Mouse (Mus musculus) kidney, postnatal 0 days (tissue): ENCODE results near the gene Psmd11. TPM values are rescaled to one million over a fixed set of nuclear protein-coding genes. Genes with fewer than 3 reads are reported as not detected.

Experiments used
- ATAC-seq: fragments of 200-750 bp; cut with Nextera tagmentation; replicated peaks from 2 replicates; pipeline ENCODE4 v1.8.0; 2017; ENCODE audit warnings: low read depth, moderate number of reproducible peaks, moderate TSS enrichment, moderate library complexity; ENCODE audit not compliant: low FRiP score
- DNase-seq: peaks from one replicate; pipeline ENCODE4 v3.0.0-alpha.2; 2016; ENCODE audit warnings: low spot score
- H3K27ac ChIP-seq: fragments of 300-500 bp; sonication (generic); 2 replicates; pipeline ENCODE4 v1.5.1; 2014; ENCODE audit warnings: mild to moderate bottlenecking
- H3K27me3 ChIP-seq: fragments of 300-500 bp; sonication (generic); 2 replicates; pipeline ENCODE4 v1.6.1; 2014; ENCODE audit warnings: low read length, mixed read lengths; ENCODE audit not compliant: insufficient read depth
- H3K36me3 ChIP-seq: fragments of 300-500 bp; sonication (generic); 2 replicates; pipeline ENCODE4 v1.6.1; 2014; ENCODE audit warnings: low read length, mixed read lengths; ENCODE audit not compliant: insufficient read depth
- H3K4me1 ChIP-seq: fragments of 300-500 bp; sonication (generic); replicated peaks from 2 replicates; pipeline ENCODE4 v1.6.1; 2014; ENCODE audit warnings: antibody characterized with exemption, low read length, mixed read lengths; ENCODE audit not compliant: insufficient read depth
- H3K4me2 ChIP-seq: fragments of 300-500 bp; sonication (generic); 2 replicates; pipeline ENCODE4 v1.6.1; 2014; ENCODE audit warnings: mild to moderate bottlenecking, low read length, moderate library complexity, mixed read lengths
- H3K4me3 ChIP-seq: fragments of 300-500 bp; sonication (generic); replicated peaks from 2 replicates; pipeline ENCODE4 v1.5.1; 2014; ENCODE audit warnings: low read depth, low read length
- H3K9ac ChIP-seq: fragments of 300-500 bp; sonication (generic); 2 replicates; pipeline ENCODE4 v1.6.1; 2014; ENCODE audit warnings: low read depth, low read length
- H3K9me3 ChIP-seq: fragments of 300-500 bp; sonication (generic); replicated peaks from 2 replicates; pipeline ENCODE4 v1.6.1; 2016; ENCODE audit warnings: low read length, inconsistent platforms, mixed read lengths
- CTCF ChIP-seq: IDR thresholded peaks from 2 replicates; pipeline ENCODE4 v1.5.1; 2016; ENCODE audit warnings: antibody characterized with exemption, low read depth, mild to moderate bottlenecking, moderate library complexity
- WGBS: fragments of 180-500 bp; shearing (Covaris S2); extraction: QIAGEN DNeasy Blood & Tissue Kit; methylation state at CpG from one replicate; pipeline ENCODE4 v1.1.7; 2014; 5-methylcytosine and 5-hydroxymethylcytosine counted together
- polyA plus RNA-seq: library from polyadenylated mRNA; unstranded; fragments of >200 nt; fragmentation: Nextera tagmentation; extraction: Ambion mirVana; gene quantifications from 2 replicates; pipeline ENCODE4 v1.2.1, GENCODE M21; 2015

Psmd11 gene
- polyA plus RNA-seq, 1 experiment from 2014 or later, result 249 TPM

GRCm38 (mm10) chr11:80513796-80514195, 85.4 kb downstream of the Psmd11 start:
- ATAC-seq (no peak), DNase-seq (no peak)
- no peaks in the 10 kb centered on the region for H3K9me3 ChIP-seq
- H3K36me3 ChIP-seq, result no peaks in the 10 kb centered on the region
- no peak overlapping the region for H3K4me2 ChIP-seq
- TF ChIP-seq CTCF, result no peak
- no peak overlapping the region for H3K9ac ChIP-seq
- H3K4me1 ChIP-seq, result no peaks in the 10 kb centered on the region
- no peak overlapping the region for H3K4me3 ChIP-seq
- 56% methylated on average over 7 of the region's 7 CpGs for WGBS
- H3K27me3 ChIP-seq, result no peaks in the 10 kb centered on the region
- no peak overlapping the region for H3K27ac ChIP-seq

GRCm38 (mm10) chr11:80515346-80515745, 86.9 kb downstream of the Psmd11 start:
- WGBS, result 75% methylated on average over 1 of the region's 1 CpGs
- no peak for TF ChIP-seq CTCF
- no peaks in the 10 kb centered on the region for H3K27me3 ChIP-seq
- no peaks in the 10 kb centered on the region for H3K4me1 ChIP-seq
- no peak overlapping the region for H3K4me2 ChIP-seq
- ATAC-seq, result no peak
- H3K27ac ChIP-seq, result no peak overlapping the region
- no peak overlapping the region for H3K9ac ChIP-seq
- H3K9me3 ChIP-seq, result no peaks in the 10 kb centered on the region
- DNase-seq, result no peak
- no peaks in the 10 kb centered on the region for H3K36me3 ChIP-seq
- no peak overlapping the region for H3K4me3 ChIP-seq

- WGBS, result 88% methylated on average over 8 of the region's 8 CpGs
- Histone ChIP-seq H3K4me1 (no peaks in the 10 kb centered on the region), H3K4me2 (no peak overlapping the region), H3K9ac (no peak overlapping the region), H3K9me3 (no peaks in the 10 kb centered on the region), H3K36me3 (no peaks in the 10 kb centered on the region), H3K4me3 (no peak overlapping the region), H3K27ac (no peak overlapping the region), H3K27me3 (no peaks in the 10 kb centered on the region)
- no peak for ATAC-seq
- no peak for TF ChIP-seq CTCF
- DNase-seq, result no peak
These were observed 87.5 kb downstream of the Psmd11 start for GRCm38 (mm10) chr11:80515895-80516294.

- Histone ChIP-seq H3K36me3 (no peaks in the 10 kb centered on the region), H3K9me3 (no peaks in the 10 kb centered on the region), H3K4me3 (no peak overlapping the region), H3K9ac (no peak overlapping the region), H3K4me1 (peaks cover 5% of the 10 kb centered on the region; the same call in 1 of the 2 replicates), H3K4me2 (no peak overlapping the region), H3K27ac (no peak overlapping the region), H3K27me3 (no peaks in the 10 kb centered on the region)
- DNase-seq (peak; percentile 36), ATAC-seq (no peak)
- no peak for TF ChIP-seq CTCF
- 43% methylated on average over 9 of the region's 9 CpGs for WGBS
These were observed 90.3 kb downstream of the Psmd11 start for GRCm38 (mm10) chr11:80518421-80519367.

GRCm38 (mm10) chr11:80521148-80521547, 92.7 kb downstream of the Psmd11 start:
- no peak overlapping the region for H3K9ac ChIP-seq
- H3K27me3 ChIP-seq, result no peaks in the 10 kb centered on the region
- no peak overlapping the region for H3K4me3 ChIP-seq
- 72% methylated on average over 2 of the region's 2 CpGs for WGBS
- no peak for DNase-seq
- no peak overlapping the region for H3K4me2 ChIP-seq
- peaks cover 5% of the 10 kb centered on the region; the same call in 1 of the 2 replicates for H3K4me1 ChIP-seq
- no peaks in the 10 kb centered on the region for H3K9me3 ChIP-seq
- no peak for TF ChIP-seq CTCF
- no peaks in the 10 kb centered on the region for H3K36me3 ChIP-seq
- H3K27ac ChIP-seq, result no peak overlapping the region
- no peak for ATAC-seq

Other genes starting within 250 kb of the Psmd11 start
- gene Rnf135, start 244.8 kb upstream of the Psmd11 start, polyA plus RNA-seq, result 11.8 and 12.9 TPM in 2 replicates
- 46.4 and 48.1 TPM in 2 replicates for gene Rhot1, start 219.6 kb upstream of the Psmd11 start, polyA plus RNA-seq
- 1.5 and 2.1 TPM in 2 replicates for gene Rhbdl3, start 127.7 kb upstream of the Psmd11 start, polyA plus RNA-seq
- 17.1 and 18.2 TPM in 2 replicates for gene 5730455P16Rik, start 50.6 kb upstream of the Psmd11 start, polyA plus RNA-seq
- gene Zfp207, start 45.3 kb upstream of the Psmd11 start, polyA plus RNA-seq, result 199 and 201 TPM in 2 replicates
- 0.38 and 0.54 TPM in 2 replicates for gene Cdk5r1, start 48.4 kb downstream of the Psmd11 start, polyA plus RNA-seq